Mouse (Mus musculus): ENCODE data around the gene Nfil3.
A peak's percentile ranks its signal among the peaks of the same experiment; 100 is the strongest.

The Nfil3 gene

DNA sequence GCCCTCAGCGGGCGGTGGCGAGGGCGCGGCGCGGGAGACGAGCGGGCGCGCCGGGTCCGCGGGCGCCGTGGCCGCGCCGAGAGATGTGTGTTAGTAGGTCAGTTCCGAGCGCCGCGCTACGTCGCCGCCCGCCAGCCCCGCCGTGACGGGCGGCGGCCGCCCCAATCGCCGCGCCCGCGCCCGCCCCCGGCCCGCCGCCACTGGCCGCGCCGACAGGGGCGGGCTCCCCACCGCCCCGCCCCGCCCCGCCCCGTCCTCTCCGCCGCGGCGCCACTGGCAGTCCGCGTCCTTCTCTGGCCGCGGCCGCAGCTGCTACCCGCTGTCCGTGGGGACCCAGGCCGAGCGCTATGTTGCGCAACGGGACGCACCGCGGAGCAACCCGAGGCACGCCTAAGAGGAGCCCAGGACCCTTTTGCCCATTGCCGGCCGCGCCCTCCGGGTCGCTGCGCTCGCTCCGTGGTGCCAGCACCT, at the start of gene Nfil3:
Nfil3 (minus strand) TSS at position 123 of the 471 bp plus-strand sequence.
- peak; percentile 91 for DNase-seq

DNA sequence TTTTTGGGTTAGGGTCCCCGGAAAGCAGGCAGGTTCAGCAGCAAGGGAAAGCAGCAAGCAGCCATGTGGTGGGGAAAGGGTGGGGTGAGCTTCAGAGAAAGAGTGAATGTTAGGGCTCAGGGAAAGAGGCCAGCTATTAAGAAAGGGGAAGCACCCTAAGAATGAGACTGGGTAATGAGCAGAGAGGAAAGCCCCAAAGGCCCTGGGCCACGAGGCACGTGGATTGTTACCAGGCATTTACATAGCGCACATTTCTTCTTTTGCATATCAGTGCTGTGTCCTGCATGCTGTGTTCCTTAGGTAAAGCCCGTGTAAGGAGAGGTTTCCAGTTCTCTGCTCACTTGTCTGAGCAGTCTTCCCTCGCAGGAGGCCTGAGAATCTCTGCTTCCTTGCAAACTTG, 43.4 kb upstream of the Nfil3 start:
- no peak for DNase-seq

DNA sequence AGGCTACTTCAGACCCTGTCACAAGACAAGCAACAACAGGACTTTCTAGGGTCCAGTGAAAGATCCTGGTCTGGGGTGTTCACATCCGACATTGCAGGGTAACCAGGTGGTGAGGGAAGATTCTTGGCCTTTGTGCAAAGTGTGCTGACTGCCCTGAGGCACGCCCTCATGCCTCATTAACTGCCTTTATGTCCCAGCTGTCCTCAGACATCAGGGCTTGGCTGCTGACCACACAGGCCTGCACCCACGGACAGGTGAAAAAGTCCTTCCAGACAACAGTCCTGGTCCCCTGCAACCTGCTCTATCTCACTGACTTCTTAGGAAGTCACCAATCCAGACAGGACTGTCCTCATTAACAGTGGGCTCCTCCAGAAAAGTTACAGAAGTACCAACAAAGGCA, 39.4 kb upstream of the Nfil3 start:
- no peak for DNase-seq

DNA sequence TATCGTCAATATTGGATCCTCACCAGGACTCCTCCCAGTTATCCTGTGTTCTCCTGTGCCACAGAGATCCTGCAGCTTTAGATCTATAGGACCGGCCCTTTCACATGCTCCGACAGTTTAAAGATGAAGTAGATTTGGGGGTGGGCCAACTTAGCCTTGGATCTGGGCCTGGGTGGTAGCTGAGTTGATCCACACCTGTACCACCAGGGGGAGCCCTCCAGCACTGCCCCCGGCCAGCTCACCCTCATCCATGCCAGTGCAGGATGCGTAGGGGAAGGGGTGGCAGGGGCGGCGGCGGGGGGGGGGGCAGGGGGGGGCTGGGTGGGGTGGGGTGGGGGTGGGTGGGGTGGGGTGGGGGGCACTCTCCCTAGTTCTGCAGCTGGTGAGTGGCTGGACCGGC, 38.7 kb upstream of the Nfil3 start:
- peak; percentile 36 for DNase-seq

DNA sequence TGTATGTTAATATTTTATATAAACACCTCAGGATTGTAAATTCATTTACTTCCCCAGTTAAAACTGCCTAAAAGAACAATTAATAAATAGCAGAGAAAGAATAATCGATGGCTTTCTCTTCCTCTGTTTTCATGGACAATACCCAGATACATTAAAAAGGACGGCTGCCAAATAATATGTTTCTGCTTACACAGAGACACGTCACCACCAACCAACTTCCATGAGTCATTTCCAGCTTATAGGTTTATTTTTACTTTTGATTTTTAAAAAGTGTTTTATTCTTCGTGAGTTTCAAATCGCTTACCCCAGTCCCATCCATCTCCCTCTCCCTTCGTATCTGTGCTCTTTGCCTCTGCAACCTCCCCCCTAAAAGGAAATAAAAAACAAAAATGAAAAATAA, 38.1 kb upstream of the Nfil3 start:
- no peak for DNase-seq

DNA sequence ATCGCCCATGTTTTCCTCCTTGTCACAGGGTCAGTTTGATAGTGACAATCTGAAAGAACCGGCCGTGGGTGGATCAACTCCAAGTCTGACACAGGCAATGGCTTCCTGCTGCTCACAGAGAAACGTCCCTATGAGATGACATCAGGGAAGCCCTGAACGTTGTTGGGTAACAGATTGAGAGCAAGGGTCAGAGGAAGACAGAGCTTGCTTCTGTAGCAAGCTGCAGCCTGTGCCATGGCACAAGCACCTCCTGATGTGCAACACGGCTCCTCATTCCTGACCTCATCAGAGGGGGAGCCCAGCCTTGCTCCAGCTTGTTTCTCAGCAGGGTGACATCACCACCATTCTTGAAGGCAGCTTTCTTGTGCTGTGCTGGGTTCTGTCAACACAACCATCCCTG, 37.1 kb upstream of the Nfil3 start:
- DNase-seq = no peak

DNA sequence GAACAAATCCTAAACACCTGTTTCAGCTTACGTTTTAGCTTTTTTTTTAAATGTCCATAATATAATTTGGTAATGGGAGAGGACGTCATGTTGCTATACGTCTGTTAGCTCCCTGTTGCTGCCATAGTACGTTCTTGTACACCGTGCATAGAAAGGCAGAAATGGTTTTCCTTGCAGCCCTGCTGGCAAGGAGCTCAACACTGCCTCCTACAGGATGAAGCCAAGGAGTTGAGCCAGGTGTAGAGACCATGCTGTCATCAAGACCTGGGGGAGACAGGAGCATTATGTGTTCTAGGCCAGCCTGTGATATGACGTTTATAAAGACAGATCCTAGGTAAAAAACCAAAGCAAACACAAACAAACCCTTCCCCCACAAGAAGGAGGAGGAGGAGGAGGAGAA, 36.2 kb upstream of the Nfil3 start:
- no peak for DNase-seq

DNA sequence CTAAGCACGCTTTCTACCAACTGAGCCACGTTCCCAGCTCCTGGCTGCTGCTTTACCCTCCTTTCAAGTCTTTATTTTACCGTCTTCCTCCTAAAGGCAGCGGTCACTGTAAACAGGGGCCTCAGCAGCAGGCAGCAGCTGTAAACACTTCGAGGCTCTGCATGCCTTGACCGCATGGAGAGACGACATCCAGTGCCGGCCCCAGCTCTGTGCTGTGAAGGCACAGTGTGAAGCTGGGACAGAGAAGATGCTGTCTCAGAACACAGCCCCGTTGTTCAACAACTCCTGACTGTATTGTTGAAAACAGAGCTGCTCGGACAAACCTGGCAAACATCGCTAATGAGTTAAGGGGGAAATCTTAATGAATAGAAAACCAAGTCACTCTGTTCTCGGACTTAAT, 30.6 kb upstream of the Nfil3 start:
- no peak for DNase-seq

DNA sequence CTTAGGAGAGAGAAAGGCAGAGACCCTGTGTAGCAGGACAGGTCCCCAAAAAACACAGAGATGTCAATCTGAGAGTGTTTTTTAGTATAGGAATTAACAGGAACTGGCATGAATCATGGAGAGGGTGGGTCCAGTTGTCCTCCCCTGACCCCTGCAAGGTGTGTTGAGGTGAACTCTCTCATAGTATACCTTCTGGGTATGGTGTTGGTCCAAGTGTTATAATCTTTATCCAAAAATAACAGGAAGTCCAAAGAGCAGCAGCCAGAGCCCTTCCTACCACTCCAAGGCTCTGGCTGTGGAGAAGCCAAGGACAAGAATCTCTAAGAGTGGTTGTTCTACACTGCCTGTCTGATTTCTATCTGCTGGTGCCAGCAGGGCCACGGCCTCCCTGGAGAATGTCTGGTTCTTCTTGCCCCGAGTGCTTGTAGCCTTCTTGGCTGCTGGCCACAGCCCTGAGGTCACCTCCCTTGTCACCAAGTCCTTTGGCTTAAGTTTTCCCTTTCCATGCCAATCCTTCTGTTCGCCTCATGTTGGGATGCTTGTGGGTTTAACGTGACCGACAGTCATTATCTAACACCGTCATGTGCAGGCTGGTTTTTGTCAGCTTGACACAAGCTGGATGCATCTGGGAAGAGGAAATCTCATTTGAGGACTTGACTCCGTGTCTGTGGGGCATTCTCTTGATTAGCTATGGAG, 27.8 kb upstream of the Nfil3 start:
- DNase-seq = peak; percentile 72

DNA sequence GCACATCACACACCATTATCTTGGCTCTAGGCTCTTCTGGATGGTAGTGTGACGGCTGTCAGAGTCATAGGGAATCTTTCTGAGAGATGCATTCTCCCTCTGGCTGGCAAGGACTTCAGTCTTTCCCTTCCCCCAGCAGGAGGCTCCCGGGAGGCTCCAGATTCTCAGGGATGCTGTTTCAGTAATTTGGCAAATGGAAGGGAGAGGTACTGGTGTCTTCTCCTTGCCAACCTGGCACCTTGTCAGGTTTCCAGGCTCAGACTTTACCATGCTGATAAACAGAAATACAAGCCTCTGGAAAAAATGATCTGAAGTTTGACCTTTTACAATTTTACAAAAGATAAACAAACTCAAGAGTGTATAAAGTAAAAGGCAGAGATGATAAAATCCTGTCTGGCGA, 26.9 kb upstream of the Nfil3 start:
- DNase-seq = no peak

DNA sequence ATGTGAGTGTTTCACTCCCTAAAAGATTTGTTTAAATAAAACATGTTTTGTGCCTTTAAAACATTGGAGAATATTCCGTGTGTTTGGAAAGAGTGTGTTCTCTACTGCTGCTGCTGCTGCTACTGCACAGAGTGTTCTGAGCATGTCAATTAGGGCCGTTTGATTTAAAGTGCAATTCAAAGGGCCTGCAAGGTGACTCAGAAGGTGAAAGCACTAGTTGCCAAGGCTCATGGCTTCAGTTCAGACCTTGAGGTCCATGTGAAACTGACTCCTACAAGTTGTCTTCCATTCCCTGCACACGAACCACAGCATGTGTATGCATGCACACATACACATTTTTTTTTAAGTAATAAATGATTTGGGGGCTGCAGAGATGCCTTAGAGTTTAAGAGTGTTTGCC, 22.4 kb upstream of the Nfil3 start:
- DNase-seq = peak; percentile 45

DNA sequence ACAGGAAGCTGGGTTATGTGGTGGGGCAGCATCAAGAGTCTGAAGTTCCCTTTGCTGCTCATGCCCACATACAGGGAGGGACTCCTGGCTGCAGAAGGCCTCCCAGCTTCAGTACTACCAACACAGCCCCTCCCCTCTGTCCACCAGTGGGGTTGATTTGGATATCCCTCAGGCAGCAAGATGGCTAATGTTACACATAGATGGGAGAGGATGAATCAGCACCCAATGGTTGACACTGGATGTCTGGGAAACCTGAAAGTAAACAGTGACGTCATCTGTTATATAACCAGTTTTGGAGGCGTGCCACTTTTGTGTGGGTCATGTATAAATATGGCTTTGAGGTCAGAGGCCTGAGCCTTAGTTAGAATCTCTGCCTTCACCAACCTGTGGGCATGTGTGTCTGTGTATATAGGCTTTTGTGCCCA, 20.6 kb upstream of the Nfil3 start:
- DNase-seq = no peak

DNA sequence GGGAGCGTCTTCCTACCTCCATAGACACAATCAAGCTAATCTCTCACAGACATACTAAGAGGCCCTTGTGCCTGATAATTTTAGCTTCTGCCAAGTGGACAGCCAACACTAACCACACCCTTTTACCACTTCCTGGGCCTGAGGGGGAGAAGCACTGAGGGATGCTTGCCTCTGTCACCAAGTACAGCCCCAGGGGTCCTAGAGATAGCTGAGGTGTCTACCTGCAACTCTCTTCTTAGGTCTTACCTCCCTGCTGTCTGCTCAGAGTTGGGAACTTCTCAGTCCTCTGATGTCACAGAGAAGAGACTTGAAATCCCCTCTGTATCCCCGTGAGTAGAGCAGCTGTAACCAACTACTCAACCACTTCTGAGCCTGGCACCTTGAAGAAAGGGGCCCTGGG, 19.6 kb upstream of the Nfil3 start:
- DNase-seq = no peak

DNA sequence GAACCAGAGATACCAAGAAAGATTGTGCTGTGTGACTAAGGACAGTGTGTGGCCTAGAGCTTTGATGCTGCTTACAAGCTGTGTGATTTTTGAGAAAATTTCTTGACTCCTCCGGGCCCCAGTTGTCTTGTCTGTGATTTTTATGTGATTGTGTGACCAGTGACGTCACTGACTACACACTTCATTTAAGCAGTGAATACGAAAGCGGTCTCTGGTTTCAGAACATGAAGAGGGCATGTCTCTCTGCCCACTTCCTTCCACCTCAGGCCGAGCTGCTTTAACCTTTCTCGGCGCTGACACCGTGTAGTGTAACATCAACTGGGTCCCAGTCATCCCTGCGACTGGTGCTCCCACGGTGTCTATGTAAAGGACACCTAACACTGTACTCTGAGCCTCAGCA, 17.7 kb upstream of the Nfil3 start:
- DNase-seq = no peak

DNA sequence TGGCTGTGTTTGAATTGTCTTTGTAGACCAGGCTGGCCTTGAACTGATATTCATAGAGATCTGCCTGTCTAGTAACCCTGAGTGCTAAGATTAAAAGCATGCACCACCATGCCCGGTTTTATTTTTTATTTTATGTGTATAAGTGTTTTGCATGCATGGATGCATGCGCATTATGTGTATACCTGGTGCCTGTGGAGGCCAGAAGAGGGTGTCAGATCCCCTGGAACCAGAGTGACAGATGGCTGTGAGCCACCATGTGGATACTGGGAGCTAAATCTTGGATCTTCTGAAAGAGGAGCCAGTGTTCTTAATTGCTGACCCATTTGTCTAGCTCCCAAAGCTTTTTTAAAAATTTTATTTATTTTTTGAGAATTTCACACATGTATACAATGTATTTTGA, 16.9 kb upstream of the Nfil3 start:
- DNase-seq = no peak

DNA sequence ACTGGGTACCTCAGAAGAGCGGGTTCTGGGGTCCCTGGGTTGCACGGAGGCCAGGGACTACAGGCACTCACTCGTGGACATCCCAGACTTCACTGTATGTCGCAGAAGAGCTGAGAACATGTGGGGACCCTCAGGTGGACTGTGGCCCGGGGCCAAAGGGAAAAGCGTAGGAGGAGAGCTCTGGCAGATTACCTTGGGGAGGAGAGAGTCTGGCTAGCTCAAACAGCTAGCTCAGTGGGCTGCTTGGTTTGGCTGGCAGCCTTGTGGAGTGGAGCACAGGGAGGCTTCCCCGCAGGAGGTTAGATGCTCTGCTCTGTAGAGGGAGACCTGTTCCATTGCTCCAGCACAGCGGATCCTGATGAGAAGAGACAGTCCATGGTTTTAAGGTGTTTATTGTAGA, 15.3 kb upstream of the Nfil3 start:
- no peak for DNase-seq

DNA sequence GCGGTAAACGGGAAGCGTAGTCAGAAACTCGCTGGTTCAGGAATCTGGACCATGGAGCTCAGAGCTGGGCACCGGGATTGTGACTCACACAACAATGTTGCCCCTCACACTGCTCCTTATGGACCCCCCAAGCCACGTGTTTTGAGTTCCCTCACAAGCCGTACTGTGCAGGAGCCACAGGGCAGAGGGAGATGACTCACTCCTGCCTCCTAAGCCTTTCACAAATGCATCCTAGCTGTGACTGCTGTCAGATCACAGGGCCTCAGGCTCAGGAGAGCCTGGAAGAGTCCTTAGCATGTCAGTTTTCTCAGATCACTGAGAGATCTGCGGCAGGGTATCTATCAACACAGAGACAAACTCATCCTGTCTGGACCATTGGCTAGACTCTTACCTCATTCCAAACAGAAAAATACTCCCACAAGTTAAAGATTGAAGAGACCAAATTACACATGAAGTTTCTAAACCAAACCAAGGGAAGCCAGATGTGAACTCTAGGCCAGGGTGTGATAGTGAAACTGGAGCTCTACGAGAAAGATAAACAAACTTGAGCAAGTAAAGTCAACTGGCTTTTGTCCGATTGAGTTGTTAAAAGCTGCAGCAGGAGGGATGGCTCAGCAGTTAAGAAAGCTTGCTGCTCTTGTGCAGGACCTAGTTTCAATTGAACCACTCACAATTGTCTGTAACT, 13.5 kb upstream of the Nfil3 start:
- DNase-seq = no peak

DNA sequence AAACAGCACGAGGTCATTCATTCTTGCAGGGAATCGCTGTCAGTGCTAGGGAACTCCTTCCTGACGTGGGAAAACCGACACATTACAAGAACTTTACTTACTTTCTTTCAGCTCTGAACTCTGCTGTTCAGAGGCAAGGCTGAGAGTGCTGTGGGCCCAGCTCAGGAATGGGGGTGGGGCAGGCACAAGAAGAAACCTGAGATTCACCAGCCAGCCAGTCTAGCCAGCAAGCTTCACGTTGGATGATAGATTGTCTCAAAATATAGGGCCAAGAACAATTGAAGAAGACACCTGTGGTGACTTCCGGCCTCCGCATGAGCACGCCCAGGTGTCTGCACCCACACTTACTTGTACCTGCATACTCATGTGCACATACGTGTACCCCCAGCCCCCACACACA, 9.3 kb upstream of the Nfil3 start:
- DNase-seq = no peak

DNA sequence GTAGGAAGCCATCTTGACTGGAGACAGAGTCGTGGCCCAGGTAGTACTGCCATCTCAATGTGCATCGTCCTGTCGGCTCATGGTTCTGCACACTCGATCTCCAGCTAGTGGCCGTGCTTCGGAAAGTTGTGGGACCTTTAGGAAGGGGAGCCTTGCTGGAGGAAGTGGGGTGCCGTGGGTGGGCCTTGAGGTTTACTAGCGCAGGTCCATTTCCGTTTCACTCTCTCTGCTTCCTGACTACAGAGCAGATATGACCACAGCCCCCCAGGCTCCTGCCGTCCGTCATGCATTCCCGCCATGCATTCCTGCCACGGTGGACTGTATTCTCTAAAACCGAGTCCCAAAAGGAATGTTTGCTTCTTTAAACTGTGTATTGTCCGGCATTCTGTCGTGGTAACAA, 8.1 kb upstream of the Nfil3 start:
- no peak for DNase-seq

DNA sequence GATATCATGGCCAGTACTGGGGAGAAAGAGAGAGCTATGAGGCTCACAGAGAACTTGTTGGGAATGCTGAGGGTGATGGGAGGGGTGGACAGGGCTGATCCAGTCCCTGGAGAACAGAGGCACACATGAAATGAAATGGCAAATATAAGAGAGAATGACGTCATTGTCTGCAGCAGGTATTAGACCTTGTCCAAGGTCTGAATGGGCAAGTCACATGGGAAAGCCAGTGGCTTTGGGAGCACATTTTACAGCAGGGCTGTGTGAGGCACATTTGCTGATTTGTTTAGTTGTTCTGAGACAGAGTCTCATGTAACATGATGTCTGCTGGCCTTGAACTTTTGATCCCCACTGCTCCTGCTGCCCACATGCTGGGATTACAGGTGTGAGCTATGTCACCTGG, 7.0 kb upstream of the Nfil3 start:
- DNase-seq = no peak

DNA sequence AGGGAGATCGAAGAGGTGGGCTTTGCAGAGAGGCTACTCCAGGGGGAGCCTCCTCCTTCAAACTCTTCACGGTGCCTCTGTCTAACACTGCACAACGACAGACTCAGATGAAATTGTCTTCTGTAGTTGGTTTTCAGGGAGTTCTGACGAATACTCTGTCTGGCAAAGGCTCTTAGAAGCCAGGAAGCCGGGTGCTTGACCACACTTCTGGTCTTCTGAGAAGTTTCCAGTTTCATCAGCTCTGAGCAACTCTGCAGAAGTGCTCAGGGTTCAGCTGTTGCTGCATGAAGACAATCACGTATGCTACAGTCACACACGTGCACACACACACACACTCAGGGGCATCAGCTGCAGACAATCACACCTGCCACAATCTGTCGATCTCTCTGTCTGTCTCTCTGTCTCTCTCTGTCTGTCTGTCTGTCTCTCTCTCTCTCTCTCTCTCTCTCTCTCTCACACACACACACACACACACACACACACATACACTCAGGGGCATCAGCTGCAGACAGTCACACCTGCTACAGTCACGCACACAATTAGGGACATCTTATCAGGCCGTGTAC, 5.4 kb upstream of the Nfil3 start:
- DNase-seq = no peak

DNA sequence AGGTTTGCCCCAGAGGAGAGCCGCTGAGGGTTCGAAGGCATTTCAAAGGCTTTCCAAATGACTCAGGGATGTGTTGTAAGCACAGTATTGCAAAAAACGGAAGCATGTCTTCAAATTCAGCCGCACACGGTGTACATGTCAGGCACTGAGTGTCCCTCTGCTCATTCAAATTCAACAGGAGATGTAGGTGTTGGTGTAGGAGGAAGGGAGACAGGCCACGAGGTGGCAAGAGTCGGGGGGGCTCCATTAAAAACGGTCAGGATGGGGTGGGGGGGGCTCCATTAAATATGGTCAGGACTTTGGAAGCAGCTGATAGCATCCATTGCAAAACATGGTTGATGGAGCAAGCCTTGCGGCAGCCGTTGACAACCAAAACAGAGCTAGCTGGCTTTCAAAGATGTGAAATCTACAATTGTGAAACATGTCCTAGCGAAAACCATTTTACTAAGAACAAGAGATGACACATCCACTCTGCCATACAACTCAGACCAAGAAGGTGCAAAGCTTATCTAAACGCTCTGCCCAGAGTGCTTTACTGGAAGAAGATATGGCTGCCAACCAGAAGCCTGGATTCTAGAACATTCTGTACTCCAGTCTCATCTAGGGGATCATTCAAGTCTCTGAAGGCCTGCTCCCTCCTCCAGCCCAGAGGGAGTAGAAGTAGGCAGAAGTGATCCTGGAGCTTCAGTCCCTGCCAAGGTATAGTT, 4.8 kb upstream of the Nfil3 start:
- DNase-seq = no peak

DNA sequence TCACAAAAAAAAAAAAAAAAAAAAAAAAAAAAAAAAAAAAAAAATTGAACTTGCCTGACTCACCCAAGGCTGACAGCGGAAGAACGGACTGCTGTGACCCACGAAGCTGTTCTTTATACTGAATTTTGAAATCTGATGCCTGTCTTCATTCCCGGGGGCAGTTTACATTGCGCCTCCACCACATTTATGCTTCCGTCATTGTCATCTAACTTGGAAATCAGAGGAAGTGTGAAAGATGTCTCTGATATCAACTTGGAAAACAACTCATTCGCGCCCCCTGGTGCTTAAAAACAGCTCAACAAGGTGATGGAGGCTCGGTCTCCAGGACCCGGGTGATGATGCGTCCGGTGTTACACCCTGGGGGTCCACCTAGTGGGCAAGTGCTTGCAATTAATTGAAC, 1.8 kb upstream of the Nfil3 start:
- DNase-seq = peak; percentile 94

Data from kidney, postnatal 14 days (tissue).